Mouse (Mus musculus) adrenal gland, postnatal 14 days (tissue): ENCODE measurements at regions not wholly inside any gene's neighbourhood (a gene's known extent, or its start where the extent isn't known, plus 50 kb on each side); places are given as distances from the start of the nearest gene placed in this dataset.

Experiments
- DNase-seq: peaks from one replicate; pipeline ENCODE4 v3.0.0; 2021; ENCODE audit warnings: mixed read lengths

DNA sequence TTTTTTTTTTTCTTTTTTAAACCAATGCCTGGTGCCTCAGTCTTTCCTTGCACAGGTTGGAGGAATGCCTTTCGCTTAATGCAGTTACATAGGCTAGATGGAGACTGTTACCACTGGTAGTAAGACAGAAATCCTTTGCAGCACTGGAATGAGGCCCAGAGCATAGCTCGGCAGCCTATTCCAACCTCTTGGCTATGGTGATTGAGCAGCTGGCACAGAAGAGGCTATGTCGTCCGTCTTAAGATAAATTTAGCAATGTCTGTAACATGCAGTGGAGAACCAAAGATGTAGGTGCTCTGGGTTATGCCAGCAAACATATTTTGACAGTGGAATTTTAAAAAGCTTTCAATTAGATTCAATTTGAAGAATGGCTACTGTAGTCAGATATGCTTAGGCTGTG is 343.2 kb upstream of the Fam98a start:
- DNase-seq, result no peak

DNA sequence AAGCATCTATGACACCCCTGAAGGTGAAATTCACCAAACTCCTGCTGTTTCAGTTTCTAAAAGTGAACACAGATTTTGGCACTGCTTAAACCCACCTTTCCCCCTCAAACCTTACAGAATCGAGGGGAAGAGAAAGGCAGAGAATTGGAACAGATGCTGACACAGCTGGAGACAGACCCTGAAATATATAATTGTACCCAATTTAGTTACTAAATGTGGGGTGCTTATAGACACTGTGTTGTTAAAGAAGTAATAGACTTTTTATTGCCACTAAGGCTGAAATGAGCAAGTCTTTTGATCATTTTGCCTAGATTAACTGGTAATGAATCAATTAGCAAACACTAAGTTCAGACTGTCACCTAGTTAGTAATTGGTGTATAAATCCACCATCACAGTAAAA is 341.8 kb upstream of the Fam98a start:
- no peak for DNase-seq

DNA sequence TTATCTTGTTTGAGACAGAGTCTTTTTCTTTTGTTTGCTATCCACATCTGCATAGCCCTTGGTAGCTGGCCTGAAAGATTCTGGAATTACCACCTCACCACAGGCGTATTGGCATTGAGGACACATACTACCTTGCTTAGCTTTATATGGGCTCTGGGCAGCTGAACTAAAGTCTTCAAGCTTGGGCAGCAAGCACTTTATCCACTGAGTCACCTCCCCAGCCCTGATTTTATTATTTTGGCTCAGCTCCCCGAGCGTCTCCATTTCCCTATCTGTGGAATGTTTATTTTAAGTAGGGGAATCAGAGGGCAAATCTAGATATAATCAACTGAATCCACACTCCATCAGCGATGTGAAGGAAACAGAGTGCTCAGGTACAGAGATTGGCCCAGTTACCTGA is 340.4 kb upstream of the Fam98a start:
- no peak for DNase-seq

DNA sequence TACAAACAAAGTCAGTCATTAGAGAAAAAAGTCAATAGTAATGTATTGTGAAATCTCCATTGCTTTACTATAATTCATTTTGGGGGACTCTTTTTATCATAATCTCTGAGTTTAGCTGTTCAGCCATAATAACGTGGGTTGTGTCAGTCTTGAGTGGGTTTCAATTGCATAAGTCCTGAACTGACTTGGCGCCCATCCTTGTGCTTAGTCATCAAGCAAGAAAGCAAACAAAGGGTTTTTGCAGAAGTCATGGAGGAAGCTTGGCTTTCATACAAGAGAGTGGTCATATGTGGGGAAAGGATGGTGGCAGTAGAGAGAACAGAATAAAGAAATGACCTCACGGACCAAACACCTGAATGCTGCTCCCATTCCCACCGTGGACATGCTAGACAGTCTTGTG is 339.8 kb upstream of the Fam98a start:
- DNase-seq, result no peak

DNA sequence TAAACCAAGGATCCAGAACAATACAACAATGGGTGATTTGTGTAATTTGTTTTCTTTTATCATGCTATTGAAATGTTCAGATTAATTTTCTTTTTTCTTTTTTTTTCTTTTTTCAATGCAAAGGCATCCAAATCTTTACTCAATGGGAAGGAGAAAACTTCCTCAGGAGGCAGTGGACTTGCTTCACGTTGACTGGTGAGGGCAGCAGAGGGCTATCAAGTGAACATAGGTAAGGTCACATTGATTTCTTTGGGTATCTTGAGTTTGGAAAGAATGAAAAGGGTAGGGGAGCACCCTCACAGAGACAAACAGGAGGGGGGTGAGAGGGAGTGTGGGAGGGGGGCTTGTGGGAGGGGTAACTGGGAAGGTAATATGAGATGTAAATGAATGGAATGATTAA is 326.1 kb upstream of the Fam98a start:
- peak; percentile 29 for DNase-seq

DNA sequence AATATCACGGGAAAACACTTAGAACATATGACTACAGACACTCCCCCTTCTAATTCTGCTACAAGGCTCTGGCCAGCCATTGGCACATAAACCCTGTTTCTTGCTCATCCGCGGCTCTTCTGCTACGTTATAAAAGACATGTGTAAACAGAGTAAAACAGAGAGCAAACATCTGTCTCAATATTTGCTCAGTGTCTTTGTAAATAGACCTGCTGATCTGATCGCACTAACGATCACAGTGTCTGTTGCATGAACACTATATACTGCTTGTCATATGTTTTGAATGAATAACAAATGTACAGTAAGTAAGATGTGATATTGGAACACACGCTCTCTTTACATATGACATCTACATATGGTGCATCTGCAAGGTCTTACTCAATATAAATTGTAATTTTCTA is 325.1 kb upstream of the Fam98a start:
- DNase-seq, result no peak

DNA sequence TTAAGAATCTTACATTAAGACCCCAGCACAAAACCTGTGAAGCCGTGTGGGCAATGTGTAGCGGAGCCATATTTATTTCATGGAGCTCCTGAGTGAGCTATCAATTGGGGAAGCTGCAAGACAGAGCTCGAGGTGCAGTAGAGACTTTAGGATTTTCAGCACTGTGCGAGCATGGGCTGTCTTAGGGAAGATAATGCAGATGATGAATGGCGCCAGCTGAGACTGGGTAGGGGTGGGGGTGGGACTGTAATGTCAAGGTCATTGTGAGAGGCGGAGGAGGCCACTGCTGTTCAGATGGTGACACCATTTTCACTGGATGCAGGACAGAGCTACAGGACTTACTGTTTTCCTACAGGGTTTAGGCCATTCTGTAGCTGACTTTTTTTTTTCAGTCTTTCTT is 322.8 kb upstream of the Fam98a start:
- peak; percentile 44 for DNase-seq

DNA sequence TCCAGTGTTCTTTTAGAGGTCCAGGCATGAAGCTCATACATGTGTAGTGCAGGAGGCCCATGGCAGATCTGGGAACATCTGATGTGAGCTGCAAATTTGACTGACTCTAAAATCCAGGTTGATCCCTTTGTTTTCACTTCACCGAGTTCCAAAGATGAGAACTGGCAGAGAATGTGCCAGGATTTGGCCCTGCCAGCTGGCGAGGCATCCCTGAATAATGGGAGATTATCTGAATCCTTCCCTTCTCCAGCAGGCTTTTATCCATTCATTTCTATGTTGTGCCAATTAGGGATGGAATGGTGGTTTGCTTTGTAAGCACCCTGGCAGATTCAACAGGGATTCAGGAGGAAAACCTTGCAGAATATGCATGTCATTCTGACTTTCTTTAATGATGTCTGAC is 318.7 kb upstream of the Fam98a start:
- no peak for DNase-seq

DNA sequence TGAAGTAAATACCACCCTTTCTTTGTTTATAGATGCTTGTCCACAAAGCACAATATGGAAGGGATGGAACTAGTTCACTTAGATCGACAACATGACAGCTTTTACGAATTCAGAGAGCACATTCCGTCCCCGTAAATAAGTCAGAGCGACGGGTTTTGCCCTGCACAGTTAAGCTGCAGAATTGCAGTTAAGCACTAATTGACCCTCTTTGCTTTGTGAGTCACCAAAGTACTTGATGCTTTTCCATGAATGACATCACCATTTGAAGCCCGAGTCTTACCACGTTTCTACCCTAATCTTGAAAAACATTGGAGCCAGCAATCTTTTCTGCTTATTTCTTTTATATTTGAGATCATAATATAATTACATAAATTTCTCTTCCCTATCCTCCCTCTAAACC is 305.3 kb upstream of the Fam98a start:
- DNase-seq, result no peak

DNA sequence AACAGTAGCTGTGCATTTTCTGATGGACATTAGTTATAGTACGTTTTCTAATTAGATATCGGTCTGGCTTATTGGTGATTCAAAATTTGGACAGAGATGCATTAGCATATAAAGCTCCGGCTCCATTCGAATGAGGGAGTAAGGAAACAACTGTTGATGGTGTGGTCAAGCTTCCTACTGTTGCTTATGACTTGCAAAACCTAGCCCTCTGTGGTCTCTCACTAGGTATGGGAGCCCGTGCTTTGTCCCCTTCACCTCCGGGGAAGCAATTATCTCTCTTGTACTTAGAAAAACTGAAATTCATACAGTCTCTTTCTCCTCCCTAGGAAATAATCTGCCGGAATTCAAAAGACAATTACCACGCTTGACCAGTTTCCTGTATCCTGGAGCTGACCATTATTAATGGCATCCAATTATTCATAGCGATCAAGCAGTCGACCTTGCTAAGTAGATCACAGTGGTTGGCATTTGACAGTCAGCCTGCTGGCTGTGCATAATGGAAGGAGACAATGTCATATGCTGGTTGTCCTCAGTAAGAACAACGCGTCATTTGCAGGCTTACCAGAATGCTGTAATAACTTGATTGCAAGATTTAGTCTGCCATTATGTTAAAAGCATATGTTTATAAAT is 264.4 kb upstream of the Fam98a start:
- DNase-seq, result no peak

DNA sequence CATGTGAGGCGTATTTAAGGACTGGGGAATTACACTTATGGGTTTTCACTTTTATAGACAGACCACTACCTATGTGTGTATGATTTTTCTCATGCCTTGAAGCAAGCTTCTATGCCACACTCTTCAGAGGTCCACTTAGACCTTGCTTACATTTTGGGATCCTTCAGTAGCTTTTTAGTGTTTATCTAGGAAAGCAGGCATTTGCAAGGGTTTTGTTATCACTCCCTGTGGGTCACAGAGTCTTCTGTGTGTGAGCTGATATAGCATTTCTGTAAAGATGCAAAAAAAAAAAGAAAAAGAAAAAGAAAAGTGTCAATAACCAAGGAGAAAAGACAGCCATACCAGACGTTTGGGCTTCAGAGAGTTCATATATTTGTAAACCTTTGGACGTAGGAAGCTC is 260.4 kb upstream of the Fam98a start:
- no peak for DNase-seq

DNA sequence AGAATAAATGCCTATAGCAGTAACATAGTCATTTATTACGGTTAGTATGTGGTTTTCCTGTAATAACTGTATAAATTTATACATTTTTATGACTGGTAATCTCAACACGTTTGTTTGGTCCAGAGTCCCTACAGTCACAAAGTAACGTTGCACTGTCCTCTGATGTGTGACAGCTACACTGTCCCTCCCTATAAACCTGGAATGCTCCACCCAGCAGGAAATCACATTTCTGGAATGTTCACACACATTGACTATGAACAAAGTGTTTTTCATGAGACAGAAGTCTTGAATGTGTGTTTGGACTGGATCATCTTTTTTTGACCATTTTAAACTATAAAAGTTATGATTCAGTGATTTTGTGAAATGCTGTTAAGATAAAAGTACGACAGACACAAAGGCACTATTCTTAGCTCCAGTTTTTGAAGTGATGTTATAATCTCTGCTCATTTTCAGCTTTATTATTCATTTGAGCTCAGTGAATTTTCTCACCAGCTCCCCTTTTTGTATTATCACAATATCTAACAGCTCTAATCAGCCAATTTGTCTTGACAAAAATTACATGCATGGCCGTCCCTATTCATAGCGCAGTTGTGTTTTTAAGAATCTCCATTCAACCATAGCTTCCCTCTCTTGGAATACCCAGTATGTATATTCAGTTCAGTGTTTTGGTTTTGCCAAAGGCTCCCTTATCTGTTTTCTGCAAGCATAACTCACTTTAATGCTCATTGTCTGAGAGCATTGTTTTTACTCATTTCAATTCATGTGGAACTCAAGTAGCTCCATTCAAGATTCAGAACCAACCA is 257.0 kb upstream of the Fam98a start:
- DNase-seq, result no peak

DNA sequence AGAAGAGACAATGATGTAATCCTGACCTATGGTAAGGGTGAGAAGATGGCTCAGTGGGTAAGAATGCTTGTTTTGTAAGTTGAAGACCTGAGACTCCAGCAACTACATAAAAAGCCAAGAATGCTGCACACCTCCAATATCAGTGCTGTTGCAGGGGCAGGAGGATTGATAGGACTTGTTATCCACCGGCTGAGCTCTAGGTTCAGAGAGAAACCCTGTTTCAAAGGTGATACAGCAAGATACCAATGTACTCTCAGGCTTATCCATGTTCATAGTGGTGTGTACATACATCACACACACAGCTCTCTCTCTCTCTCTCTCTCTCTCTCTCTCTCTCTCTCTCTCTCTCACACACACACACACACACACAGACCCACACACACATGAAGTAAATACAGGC is 256.3 kb upstream of the Fam98a start:
- no peak for DNase-seq

DNA sequence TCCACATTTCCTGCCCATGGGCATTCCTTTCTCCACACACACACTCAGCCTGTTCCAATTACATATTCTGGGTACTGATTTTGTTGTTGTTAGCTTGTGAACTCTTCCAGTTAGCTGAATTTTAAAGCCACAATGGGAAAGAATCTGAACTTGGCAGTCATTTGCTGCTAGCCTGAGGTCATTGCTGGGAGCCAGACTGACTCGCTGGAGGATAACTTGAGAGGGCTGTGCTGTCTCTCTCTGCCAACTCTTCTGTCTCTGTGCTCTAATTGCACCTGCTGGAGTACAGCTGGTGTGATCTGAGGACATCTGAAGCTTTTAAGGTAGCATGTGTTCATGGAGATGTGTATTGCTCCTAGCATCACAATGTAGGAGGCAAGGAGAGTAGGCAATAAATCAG is 252.6 kb upstream of the Fam98a start:
- no peak for DNase-seq

DNA sequence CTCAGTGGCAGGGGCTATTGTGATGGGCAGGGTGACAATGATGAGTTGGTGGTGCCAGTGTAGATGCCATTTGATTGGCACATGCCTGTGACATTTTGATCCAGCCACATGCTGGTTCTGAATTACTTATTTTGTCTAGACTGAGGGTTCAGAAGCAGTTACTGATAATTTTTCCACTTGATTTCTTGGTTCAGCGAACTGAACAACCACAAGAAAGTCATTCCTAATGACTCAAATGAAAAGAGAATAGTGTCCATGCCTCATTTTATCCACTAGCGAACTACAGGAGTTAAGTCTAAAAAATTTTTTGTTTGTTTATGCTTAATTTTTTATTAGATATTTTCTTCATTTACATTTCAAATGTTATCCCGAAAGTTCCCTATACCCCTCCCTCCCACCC is 244.6 kb upstream of the Fam98a start:
- DNase-seq, result no peak

DNA sequence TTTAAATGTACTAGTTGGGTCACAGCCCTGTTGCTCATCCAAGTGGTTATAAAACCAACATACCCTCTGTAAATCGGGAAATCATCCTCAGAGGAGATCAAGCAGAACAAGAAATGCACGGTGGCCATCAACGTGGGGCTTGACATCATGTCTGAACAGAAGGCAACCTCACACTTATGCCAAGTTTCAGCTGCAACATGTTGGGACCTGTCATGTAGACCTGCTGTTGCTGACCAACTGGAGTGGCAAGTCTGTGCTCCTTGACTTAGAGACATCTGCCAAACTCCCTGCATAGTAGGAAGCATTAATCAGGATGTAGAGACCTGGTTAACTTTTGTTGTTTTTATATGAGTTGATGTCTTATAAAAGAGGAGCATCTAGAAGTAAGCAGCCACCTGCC is 244.0 kb upstream of the Fam98a start:
- DNase-seq, result no peak

DNA sequence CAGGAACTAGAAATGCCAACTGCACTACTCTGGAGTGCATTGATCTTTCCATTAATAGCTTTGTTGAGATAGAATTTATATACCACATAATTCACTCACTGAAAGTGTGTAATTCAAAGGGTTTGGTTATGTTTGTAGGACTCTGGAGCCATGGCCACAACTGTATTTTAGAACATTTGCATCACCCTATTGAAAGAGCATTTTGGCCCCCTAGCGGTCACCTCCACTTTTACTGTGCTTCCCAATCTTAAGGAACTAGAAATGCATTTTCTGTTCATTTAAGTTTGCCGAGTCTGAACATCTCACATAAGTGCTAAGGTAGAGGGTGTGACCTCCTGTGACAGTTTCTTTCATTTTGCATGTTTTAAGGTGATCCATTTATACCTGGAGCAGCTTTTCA is 228.0 kb upstream of the Fam98a start:
- DNase-seq, result no peak

DNA sequence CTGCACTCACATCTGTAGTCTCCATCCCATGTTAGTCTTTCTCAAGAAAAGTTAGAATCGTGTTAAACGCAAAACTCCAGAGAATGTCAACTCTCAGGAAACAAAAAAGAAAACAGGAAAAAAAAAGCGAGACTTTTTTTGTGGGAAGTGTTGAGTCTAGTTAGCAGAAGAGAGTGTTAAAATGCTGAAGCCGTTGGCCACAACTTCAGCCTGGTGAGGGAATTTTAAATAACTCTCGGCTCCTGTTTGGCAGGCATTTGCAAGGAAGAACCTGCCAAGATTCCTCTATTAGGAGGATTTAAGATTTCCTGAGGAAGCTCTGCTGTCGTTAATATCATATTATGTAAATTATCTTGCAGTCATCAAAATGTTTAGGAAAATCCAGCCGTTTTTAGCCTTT is 224.9 kb upstream of the Fam98a start:
- DNase-seq, result no peak

DNA sequence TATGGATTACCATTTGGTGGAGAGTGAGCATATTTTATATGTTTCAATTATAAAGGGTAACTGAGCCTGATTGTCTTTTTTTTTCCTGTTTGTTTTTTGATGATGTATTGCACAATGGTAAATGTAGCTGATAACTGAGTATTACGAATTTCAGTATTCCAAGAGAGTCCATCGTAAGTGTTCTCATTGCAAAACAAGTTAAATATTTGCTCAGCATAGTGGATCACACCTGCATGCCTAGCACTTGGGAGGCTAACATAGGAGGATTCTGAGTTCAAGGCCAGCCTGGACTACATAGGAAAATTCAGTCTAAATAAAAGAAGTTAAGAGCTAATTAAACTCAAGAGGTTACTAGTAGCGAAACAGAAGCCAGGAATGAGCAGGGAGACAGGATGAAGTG is 223.8 kb upstream of the Fam98a start:
- DNase-seq, result no peak

DNA sequence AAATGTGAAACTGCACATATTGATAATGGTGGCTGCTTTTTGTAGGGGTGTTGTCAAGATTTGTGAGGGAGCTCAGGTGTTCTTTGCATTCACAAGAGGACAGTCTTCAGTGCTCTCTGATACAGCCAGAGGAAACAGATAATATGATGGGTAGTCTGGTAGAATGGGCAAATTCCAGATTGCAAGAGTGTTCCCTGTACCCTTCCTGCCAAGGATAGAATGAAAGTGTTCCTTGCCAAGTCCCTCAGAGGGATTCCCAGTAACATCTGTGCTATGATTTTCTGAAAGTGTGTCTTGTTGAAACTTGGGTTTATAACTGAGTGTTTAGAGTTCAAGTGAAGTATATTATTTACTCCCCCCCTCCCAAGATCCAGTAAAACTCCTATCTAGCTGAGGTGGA is 221.1 kb upstream of the Fam98a start:
- no peak for DNase-seq

DNA sequence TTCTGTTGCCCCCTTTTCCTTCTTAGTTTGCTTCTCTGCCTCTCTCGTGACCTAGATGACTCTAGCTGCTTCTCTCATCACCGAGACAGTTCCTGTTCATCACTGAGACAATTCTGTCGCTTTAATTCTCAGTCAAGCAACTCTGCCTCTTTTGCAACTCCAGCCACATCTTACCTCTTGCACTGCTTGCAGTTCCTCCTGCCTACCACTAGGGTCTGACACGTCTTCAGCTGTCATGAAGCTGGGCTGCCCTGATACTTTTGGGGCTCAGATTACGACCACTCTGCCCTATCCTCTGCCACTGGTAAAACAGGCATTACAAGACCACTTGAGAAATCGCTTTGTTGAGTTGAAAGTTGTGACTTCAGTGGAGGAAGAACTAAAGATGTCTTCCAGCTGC is 216.9 kb upstream of the Fam98a start:
- DNase-seq, result no peak

DNA sequence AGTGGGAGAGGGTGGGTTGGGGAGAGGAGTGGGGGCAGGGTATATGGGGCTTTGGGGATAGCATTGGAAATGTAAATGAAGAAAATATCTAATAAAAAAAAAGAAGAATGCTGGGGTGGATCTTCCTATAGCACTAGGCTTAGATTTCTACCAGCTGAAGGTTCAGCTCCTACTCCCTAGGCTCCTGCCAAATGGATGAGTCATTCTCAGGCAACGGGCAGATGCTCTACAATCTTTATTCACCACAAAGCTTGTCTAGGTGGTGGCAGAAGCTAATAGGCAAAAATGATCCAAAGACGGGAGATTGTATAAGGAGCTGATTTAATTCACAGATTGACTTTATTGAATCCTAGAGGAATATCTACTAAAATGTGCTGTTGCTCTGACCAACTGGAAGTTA is 211.6 kb upstream of the Fam98a start:
- no peak for DNase-seq

DNA sequence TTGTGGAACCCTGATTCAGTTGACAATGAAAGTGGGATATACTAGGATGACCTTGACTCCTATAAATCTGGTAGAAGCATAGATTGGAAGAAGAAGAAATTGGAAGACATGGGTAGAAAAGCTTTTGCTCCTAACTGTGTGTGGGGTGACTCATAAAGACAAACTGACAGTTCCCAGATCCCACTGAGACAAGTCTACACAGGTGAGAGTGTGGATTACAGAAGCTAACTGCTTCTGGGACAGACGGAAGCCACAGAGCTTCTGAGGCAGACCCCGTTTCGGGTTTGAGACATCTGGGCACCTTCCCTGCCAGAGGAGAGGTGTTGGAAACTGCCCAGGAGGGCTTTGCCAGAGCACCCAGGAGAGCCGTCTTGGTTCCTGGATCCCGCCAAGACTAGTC is 204.7 kb upstream of the Fam98a start:
- no peak for DNase-seq

DNA sequence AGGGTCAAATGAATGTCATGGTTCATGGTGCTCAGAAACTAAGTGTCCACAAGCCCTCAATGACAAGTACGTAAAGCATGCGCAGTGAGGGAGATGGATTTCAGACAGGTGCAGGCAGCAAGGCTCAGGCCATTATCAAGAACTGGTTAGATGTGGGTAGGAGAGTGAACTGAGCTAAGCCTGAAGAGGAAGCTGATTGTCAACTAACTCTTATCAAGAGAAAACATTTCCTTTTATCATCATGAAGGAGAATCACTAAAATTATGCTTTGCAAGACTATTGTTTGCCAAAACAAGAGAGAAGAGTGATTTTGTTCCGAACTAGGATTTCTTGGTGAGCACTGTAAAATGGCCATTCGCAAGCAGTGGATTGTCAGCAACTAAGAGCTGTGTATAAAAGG is 164.7 kb upstream of the Fam98a start:
- no peak for DNase-seq

DNA sequence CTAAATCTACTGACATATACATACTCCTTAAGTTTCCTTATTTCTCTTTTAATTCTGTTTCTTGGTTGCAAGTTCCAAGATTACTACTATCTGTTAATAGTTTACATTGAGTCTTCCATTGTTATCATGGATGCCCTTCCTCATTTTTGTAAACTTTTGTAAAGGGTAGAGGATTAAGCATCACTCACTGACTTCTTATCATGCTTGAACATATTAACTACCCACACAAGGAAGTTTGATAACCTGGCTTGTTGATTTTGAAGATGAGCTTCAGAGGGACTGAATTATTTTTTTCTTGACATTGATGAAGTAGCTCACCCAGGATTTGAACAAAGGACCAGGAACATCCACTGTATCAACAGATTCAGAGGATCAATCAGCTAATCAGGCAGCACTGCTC is 162.8 kb upstream of the Fam98a start:
- DNase-seq, result no peak
